Mouse (Mus musculus) ovary, adult 18-20 months (tissue): ENCODE measurements around the gene Fcer1g.

Experiments
- DNase-seq: peaks from one replicate; pipeline ENCODE4 v3.0.0; 2022; ENCODE audit warnings: low spot score, mixed read lengths

The Fcer1g gene

DNA sequence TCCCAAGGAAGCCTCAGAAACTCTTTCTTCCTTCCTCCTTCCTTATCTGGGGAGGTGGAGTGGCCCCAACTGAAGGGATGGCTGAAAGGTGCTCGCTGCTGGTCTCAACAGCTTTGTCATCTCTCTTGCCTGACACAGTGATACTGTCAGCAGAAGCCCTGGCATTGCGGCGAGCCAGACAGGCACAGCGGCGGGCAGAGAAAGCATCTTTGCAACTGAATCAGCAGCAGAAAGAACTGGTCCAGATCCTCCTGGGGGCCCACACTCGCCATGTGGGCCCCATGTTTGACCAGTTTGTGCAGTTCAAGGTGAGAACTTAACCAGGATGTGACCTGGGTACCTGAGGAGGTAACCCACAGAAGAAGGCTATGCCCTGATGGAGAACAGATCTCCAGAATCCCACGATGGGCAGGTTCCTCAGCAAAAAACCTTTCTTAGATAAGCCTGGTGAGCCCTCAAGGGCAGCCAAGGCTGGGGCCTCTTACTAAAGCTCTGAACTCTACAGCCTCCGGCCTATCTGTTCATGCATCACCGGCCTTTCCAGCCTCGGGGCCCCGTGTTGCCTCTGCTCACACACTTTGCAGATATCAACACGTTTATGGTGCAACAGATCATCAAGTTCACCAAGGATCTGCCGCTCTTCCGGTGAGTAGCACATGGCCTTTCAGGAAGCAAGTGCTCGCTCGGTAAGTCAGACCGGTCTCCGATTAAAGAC is 17.8 kb downstream of the Fcer1g start:
- no peak for DNase-seq

DNA sequence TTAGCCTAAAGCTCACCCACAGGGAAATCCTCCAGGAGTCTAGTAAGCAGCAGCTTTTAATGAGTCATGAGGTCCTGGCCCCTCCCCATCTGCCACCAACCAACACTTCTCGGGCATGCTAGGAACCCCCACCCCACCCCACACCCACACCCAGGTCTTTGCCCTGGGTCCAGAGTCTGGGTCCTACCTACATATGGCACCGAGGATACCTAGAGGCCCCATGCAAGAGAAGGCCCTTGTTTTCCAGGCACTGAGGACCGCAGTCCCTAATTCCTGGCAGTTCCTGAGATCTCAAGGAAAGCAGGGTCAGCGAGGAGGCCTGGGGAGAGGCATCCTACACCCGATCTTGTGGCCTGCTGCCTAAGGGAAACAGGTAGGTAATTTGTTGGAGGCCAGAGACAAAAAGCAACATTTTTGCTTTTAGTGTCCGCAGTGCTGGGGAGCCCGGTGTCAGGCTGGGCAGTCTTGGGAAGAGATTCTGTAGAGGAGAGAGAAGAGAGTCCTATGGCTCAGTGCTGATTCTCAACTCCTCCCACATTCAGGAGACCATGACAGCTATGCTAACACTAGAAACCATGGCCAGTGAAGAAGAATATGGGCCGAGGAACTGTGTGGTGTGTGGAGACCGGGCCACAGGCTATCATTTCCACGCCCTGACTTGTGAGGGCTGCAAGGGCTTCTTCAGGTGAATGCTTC is 20.2 kb downstream of the Fcer1g start, which contains the start of gene Nr1i3:
Nr1i3 (plus strand) TSS at position 170 of the 696 bp plus-strand sequence.
- no peak for DNase-seq

DNA sequence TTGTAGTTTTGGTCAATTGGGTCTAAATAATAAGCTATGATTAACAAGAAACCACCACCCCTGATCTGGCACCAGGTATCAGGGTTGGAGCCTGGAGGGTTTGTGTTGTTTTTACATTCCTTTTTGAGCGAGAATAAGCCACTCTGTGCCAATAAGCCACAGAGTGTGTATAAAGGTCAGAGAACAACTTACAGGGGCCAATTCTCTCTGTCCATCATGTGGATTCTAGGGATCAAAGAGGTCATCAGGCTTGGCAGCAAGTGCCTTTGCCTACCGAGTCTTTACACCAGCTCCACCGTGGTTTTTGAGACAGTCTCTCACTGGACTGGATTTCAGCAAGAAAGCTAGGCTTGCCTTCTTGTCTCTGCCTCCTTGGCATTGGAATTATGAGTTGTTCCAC is 21.3 kb downstream of the Fcer1g start:
- no peak for DNase-seq

DNA sequence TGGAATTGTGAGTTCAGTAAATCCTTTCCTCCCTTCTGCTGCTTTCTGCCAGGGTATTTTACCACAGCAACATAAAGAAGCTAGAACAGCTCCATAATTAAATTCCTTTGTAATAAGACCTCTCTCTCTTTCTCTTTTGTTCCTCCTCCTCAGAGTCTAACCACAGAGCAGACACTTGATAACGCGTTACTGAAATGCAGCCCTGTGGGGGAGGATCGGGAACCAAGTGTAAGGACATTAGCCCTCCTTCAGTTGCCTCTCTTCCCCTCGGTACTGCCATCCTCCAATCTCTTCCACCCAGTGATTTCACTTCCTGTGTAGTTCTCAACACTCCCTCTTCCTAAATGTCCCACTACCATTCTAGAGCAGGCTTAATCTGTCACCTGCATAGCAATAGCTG is 24.8 kb downstream of the Fcer1g start:
- no peak for DNase-seq

DNA sequence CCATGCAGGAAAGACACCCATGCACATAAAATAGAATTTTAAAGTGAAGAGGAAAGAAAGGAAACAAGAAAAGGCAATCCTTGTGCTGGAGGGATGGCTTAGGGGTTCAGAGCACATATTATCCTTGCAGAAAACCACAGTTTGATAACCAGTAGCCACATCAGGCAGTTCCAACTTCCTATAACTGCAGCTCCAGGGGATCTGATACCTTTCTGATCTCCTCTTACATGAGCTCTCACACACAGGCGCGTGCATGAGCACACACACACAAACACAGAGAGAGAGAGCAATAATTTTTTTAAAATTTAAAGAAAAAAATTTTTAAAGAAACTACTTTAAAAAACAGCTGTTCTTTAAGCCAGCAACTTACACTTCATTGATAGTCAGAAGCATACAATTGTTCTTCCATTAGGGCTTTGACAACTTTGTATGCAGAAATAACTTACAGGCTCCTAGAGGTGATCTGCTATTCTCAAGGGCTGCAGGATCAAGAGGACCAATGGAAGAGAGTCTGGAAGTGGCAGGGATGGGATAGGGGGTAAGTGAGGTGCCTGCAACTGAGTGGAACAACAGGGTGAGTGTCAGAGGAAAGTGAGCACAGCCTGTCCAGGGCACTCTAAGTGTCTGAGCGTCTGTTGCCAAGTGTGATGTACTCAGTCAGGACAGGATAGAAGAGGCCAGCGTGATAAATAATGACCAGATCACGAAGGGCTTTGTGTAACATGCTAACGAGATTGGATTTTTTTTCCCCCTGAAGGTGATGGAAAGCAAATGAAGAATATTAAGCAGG is 28.3 kb downstream of the Fcer1g start:
- DNase-seq: no peak

DNA sequence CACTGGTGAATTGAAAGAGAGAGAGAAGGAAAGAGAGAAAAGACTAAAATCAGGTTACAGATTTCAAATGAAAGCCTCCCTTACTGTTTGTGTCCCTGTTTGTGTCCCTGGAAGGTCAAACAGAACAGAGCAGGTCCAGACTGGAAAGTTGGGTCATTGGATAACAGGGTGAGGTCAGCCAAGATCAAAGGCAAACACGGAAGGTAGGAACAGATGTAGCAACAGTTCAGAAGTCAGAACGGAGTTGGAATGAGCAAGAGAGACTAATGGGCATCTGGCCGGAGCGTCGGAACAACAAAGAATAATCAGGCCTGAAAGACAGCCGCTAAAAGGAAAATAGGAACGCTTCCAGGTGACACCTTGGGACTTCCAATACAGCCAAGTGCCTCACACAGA is 29.9 kb downstream of the Fcer1g start:
- no peak for DNase-seq

DNA sequence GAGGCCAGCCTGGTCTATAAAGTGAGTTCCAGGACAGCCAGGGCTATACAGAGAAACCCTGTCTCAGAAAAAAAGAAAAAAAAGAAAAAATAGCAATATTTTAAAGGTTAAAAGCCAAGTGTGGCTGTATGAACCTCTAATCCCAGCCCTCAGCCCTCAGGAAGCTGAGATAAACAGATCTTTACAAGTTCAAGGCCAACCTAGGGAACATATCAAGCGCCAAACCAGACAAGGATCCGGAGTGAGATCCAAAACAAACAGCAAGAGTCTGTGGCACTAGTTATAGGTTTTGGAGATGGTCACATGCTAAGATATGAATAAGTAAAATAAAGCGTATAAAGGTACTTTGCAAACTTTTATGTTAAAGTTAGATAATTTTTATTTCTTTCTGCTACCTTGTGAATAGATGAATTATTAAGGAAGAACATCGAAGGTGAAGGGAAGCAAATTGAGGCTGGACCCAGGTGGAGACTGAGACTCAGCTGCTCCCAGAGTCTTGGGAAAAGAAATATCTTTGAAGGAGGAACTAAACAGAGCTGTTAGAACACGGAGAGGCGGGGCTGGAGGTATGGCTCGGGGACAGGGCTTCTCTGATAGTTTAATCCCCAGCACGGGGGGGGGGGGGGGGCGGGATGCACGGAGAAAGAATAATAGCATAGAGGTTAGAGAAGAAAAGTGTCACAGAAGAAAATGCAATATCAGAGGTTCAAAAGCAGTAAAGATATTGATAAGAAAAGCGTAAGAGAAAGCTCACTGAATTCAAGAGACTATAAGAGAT is 30.5 kb downstream of the Fcer1g start:
- no peak for DNase-seq

DNA sequence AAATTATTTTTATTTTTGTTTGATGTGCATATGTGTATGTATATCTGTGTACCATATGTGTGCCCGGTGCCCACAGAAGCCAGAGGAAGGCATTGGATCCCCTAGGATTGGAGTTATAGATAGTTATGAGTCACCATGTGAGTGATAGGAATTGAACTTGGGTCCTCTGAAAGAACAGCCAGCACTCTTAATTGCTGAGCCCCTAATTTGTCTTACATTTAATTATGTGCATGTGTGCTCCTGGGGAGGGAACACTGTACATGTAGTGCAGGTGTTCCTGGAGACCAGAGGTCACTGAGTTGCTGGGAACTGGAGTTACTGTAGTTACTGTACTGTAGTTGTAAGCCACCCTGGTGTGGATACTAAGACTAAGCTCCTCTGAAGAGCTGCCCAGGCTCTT is 33.4 kb downstream of the Fcer1g start:
- DNase-seq: no peak

DNA sequence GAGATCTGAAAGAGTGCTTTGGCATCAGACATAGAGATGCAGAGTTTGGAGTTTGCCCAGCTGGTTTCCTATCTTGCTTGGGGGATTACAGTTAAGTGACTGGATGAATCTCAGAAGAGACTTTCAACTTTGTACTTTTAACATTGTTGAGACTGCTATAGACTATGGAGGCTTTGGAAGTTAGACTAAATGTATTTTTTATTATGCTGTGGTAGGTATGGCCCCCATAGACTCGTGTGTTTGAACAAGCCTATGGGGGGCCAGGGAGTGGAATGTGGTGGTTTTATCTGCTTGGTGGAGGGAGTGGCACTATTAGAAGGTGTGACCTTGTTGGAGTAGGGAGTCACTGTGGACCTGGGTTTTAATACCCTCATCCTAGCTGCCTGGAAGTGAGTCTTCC is 34.6 kb downstream of the Fcer1g start:
- DNase-seq: no peak

DNA sequence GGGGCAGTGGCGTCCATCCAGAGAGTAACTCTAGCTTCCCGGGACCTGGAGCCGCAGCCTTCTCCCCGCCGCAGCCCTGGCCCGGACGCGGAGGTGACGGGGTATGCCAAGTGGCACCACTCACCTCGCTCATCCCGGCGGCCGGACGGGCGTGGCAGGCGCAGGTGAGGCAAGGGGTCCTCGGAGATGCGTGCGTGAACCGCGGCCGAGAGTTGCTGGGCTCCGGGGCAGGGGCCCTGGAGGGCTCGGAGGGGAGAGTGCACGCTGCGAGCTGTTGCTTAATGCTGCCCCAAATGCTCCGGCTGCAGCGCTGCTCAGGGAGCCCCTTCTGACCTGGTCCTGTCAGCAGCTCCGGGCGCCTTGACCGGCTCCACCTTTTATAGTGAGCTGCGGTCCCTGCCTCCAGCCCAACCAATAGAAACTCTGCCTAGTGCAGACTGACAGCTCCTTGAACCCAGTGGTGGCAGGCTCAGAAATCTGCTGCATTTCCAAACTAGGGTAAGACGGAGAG is 38.2 kb downstream of the Fcer1g start, which contains the start of gene Pcp4l1:
Pcp4l1 (minus strand) TSS at position 382 of the 511 bp plus-strand sequence.
- DNase-seq: peak; percentile 71

DNA sequence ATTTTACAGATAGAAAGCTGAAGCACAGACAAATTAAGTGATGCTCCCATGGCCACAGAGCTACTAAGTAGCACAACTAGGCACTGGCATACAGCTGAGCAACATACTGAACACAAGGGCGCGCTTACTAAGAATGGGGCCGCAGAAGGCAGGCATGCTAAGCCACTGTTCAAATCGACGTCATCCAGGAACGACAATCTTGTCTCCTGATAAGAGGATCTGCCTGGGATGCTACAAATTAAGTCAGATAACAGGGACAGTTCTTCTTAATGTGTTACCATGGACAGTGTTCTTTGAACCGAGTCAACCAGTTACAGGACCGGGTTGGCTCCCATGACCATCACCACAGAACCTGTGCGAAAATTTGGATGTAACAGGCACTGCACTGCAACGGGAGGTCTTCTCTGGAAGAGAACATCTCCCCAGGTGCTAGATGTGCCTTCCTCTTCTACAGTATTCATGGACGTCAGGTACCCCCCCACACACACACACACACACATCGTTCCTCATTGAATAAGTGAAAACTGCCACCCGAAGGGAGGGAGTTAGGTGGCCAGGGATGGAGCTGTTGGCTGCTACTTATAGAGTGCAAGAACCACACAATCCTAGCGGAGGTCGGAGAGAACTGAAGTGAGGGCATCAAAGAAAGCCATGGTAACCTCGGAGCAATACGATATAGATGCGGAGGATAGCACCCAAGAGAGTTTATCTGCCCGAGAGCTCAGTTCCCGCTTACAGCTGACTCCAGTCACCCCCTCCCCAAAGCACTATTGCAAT is 38.9 kb downstream of the Fcer1g start:
- no peak for DNase-seq

DNA sequence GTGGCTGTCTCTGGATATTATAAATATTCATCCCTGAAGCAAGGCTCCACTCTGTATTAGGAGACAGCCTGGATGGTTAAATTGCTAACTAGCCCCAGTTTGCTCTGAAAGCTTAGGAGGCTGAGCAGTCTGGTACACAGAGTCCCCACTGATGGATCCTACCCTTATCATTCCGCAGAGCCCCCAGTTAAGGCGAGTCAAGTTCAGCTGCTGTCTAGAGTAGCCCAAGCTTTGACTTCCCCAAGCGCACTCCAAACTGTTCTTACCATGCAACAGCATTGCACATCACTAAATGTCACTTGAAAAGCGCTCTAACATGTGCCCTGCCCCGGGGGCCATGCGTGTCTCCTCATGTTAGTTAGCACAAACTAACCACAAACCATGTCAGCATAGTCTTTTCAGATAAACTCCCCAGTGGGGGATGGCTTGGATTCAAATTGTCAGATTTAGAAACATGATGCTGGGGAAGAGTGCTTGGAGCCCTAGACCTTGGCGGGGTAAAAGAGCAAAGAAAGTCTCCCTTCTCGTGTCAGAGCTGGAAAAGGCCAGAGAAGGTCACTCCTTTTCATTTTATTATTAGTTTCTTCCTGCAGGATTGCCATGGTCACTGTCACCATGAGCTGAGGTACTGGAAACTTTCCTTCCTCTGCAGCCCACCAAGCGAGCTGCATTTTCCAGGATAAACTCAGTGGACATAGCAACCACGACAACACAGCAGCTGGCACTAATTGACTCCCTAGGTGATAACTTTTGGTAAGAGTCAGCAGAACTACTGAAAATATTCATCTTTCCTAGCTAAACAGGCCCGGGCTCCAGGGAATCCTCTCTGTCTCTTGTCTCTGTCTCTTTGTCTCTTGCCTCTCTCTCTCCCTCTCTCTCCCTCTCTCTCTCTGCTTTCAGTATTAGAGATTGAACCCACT is 40.0 kb downstream of the Fcer1g start:
- no peak for DNase-seq

DNA sequence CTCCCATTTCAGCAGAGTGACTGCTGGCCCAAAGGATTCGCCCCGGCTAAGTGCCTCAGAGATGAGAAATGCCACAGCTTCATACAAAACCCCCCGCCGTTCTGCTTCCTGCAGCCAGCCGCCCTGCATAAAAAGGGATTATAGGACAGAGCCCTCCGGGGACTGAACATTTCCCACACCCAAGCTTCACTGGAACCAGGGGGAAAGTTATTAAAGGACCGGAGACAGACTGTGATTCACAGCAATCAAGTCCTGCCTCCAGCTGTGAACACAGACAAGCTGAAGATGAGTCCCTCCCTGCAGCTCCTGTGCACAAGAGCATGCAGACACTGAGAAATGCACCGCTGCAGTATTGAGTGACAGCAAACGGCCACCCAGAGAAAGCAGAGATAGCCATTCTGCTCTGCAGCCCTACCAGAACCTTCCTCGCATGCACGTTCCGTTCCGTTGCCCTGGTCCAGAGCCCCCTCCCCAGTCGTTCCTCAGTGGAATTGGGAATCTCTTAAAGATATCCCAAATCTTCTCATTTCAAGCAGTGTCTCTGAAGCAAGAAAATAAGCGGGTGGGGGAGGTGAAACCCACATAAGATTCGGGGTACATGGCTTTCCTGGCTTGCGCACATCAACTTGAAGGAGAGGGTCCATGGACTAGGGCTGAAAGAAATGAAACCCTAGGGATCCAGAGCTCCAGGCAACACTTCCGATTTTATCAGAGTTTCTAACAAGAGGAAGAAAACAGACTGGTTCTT is 40.9 kb downstream of the Fcer1g start:
- no peak for DNase-seq

DNA sequence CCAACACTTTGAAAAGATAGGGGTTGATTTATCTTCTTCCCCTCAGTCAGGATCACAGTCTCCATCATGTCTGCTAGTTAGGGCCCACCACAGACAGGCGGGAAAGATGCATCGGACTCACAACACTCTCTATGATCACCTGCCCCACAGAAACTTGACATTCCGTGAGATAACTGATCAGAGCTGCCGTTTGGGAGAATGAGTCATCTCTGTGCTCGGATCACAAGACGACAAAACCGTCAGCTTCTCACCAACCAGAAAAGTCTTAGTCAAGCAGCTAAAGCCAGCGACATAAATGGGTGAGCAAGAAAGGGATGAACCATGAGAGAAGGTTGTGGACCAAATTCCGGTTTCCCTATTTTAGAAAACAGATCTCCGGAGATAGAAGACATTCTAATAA is 41.9 kb downstream of the Fcer1g start:
- no peak for DNase-seq

DNA sequence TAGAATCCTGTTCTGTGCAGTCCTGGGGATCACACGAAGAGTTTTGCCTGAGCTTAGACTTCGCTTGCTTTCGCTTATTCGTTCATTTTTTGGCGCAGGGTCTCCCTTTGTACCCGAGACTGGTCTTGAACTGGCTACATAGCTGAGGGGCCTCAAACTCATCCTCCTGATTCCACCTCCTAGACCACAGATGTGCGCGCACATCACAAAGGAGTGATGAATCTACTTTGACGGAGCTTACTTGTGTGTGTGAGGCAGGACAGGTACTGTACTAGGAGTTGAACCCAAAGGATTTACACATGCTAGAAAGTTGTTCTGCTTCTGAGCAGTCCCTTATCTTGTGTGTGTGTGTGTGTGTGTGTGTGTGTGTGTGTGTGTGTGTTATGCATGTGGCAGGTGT is 43.3 kb downstream of the Fcer1g start:
- no peak for DNase-seq

DNA sequence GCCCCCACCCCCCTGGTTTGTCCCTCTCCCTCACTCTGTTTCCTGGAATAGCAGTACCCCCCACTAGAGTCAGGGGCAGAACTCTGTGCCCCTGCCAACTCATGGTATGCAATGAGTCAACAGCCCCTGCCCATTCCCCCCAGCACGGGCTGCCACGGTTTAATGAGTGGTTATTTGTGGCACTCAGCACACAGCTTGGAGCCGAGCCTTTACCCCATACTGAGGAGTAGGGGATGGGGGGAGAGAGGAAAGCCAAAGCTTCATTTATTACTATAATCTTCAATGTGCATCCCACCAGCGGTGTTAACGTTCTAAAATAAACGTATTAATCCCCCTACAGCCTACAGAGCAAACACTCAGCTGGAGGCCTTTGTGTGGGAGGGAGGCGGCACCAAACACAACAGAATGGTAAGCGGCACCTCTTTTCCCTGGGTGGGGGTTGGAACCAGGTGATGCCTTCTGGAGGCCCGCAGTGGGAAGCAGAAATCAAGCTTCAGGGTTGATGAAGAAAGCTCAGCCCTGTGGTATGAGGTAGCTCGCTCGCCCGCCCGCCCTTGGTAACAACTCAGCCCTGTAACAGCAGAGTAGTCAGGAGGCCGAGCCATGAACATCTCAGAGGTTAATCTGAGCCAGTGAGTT is 44.6 kb downstream of the Fcer1g start:
- peak; percentile 55 for DNase-seq

DNA sequence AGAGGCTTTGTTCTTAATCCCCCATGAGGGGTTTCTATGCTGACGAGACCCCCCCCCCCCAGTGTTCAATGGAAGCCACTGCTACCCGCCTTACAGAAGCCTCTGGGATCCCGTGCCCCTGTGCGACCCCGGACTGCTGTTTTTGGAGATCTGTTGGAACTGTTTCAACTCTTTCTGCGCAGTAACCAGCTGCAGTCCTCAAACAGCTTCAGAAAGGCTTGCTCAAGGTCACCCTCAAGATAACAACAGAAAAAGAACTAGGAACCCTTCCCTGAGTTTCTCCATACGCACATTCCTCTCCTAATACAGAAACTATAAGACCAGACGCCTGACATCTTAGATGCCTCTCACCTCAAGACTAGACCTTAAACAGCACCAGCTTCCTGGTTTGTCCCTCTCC is 45.1 kb downstream of the Fcer1g start:
- DNase-seq: peak; percentile 60

DNA sequence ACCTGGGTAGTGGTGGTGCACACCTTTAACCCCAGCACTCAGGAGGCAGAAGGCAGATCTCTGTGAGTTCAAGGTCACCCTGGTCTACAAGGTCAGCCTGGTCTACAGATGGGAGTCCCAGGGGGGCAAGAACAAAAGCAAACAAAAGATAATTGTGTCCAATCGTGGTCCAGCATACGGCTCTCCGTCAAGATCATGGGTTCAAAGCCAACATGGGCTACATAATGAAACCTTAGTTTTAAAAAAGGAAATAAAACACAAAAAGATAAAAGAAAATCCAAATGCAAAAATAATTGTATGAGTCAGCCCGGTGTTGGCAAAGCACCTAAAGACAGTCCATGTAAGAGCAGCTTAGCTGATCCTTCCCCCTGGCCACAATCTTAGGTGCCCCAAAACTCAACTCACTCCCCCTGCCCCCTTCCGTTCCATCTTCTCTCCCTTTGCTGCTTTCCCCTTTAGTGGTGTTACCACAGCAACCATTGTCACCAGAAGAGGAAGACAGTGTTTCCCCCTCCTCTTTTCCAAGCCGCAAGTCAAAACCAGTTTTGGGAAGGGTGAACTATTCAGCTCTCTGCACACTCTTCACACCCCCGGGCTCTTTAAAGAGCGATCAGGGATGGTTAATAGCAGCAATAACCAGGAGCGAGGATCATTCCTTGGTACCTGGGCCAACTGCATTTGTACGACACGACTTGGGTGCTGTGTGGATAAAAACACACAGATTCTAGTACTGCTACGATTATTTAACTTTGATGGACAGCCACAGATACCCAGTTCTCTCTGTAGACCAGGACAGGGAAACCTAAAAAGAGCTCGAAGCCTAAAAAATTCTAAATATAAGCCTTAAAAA is 46.1 kb downstream of the Fcer1g start:
- no peak for DNase-seq
